ENCODE assay signal across 22 mouse cellular contexts in genomic region chr11:105246369-105246768, GRCm38 (mm10). TPM values are rescaled to one million over a fixed set of nuclear protein-coding genes. Genes with fewer than 3 reads are reported as not detected.
DNase-seq lines count a peak whose midpoint lies in the region; ATAC-seq and TF ChIP-seq lines count a peak whose summit lies in the region.
"Had no signal": no experiment of that assay in that cellular context is flagged by ENCODE, and none has a peak within 500 bp of the region (broad histone marks: within the 10 kb centered on the region; RNA-seq: fewer than 3 reads in every experiment).

No protein-coding gene starts in this region.

- H3K27me3 ChIP-seq in lung, embryonic 14.5 days (ENCODE audit: insufficient read depth, low read length), result no peaks in the 10 kb centered on the region
- H3K27me3 ChIP-seq: embryonic facial prominence, embryonic 13.5 days; forebrain, embryonic 12.5 days; hindbrain, embryonic 13.5 days had no signal

- no peak for DNase-seq in gastrocnemius, adult 2 months
- DNase-seq in gastrocnemius, postnatal 36 days, result no peak
- DNase-seq in lung, embryonic 14.5 days, result peak; percentile 83
- no peak for DNase-seq in lung, postnatal 4 days
- peak; percentile 20 for DNase-seq in lung, postnatal 36 days
- no peak for DNase-seq in lung, adult 18-20 months
- peak; percentile 75 for DNase-seq in brain, adult 2 months (ENCODE audit: low read depth, low spot score)
- DNase-seq: adrenal gland, adult 8-10 months; adrenal gland, postnatal 36 days; cerebellum, adult 11 months; cerebellum, adult 9-11 months; cerebellum, postnatal 36 days; heart, adult 18-20 months; heart, postnatal 14 days had no signal

- H3K9ac ChIP-seq in lung, embryonic 14.5 days, result no peak overlapping the region
- H3K9ac ChIP-seq: embryonic facial prominence, embryonic 13.5 days; forebrain, embryonic 12.5 days; hindbrain, embryonic 13.5 days had no signal

- intact Hi-C loops in gastrocnemius, adult 2 months (cut with DNase I), result no loop called here
- intact Hi-C loops in gastrocnemius, postnatal 36 days (cut with DNase I), result no loop called here

- ATAC-seq in lung, embryonic 14.5 days (ENCODE audit: insufficient read depth), result peak; percentile 79
- ATAC-seq in megakaryocyte-erythroid progenitor cell, adult 5-6 weeks (replicated peaks; ENCODE audit: low FRiP score, low TSS enrichment, poor library complexity, severe bottlenecking), result no peak
- ATAC-seq: forebrain, embryonic 16.5 days; hindbrain, postnatal 0 days had no signal

- no peak overlapping the region for H3K4me2 ChIP-seq in lung, embryonic 14.5 days
- H3K4me2 ChIP-seq: embryonic facial prominence, embryonic 13.5 days; forebrain, embryonic 12.5 days; hindbrain, embryonic 13.5 days had no signal

- peaks cover 80% of the 10 kb centered on the region for H3K36me3 ChIP-seq in lung, embryonic 14.5 days (ENCODE audit: insufficient read depth)

- H3K4me3 ChIP-seq in gastrocnemius, adult 2 months, result no peak overlapping the region
- no peak overlapping the region for H3K4me3 ChIP-seq in lung, embryonic 14.5 days (ENCODE audit: low read depth, low read length)
- H3K4me3 ChIP-seq: embryonic facial prominence, embryonic 13.5 days; forebrain, embryonic 12.5 days; heart, embryonic 10.5 days; hindbrain, embryonic 13.5 days had no signal

- peak overlapping the region; percentile 24; the same call in 1 of the 2 replicates for H3K27ac ChIP-seq in gastrocnemius, adult 2 months
- no peak overlapping the region for H3K27ac ChIP-seq in lung, embryonic 14.5 days (ENCODE audit: low read depth)
- H3K27ac ChIP-seq: embryonic facial prominence, embryonic 13.5 days; forebrain, embryonic 12.5 days; heart, embryonic 10.5 days; hindbrain, embryonic 13.5 days; hindbrain, postnatal 0 days had no signal

- H3K9me3 ChIP-seq in lung, embryonic 14.5 days (ENCODE audit: low read depth, low read length), result no peaks in the 10 kb centered on the region
- H3K9me3 ChIP-seq: embryonic facial prominence, embryonic 13.5 days; forebrain, embryonic 12.5 days; heart, embryonic 10.5 days; hindbrain, embryonic 13.5 days had no signal

- WGBS in lung, embryonic 14.5 days, result 41% methylated on average over 1 of the region's 1 CpGs

- TF ChIP-seq CTCF in gastrocnemius, adult 2 months (IDR thresholded peaks at IDR 0.05), result no peak
- TF ChIP-seq CTCF in lung, embryonic 14.5 days (IDR thresholded peaks at IDR 0.05; ENCODE audit: low read depth), result no peak

- H3K4me1 ChIP-seq in lung, embryonic 14.5 days (ENCODE audit: insufficient read depth), result 0 out of 2 replicates have a peak, but pooled peaks cover 3% of the 10 kb centered on the region
- H3K4me1 ChIP-seq: embryonic facial prominence, embryonic 13.5 days; forebrain, embryonic 12.5 days; heart, embryonic 10.5 days; hindbrain, embryonic 13.5 days had no signal

RNA-seq across cellular contexts. Expression of gene Mrc2, which starts 46.1 kb away (rescaled TPM):
- total RNA-seq in gastrocnemius, adult 2 months (2021), result 10 to 100 TPM in 1 of 2 experiments, 1 to 10 TPM in 1; 5.9 to 17.6 TPM
- 10 to 100 TPM; 12.9 to 16.0 TPM for total RNA-seq in gastrocnemius, postnatal 36 days (2021)
- polyA plus RNA-seq in lung, embryonic 14.5 days (2014; fragmentation: Nextera tagmentation; extraction: Ambion mirVana), result 16.6 and 20.0 TPM in 2 replicates
- not detected in 2 replicates for total RNA-seq in megakaryocyte-erythroid progenitor cell, adult 5-6 weeks (2014; fragmentation: Nextera tagmentation)
- not detected in 2 replicates for total RNA-seq in megakaryocyte-erythroid progenitor cell, adult 5-6 weeks (2017)
- total RNA-seq: hematopoietic stem cell, adult 5-6 weeks had no signal

Comparison
In these comparisons a context has a peak if more than half of its experiments do, and no peak if none do; other contexts are left out.
1. DNase-seq: peak in lung, embryonic 14.5 days (single experiment), lung, postnatal 36 days (single experiment) and brain, adult 2 months (single experiment); none in gastrocnemius, adult 2 months (single experiment), gastrocnemius, postnatal 36 days (0 of 2), lung, postnatal 4 days (0 of 2) and lung, adult 18-20 months (0 of 2).
2. RNA of gene Mrc2, which starts 46.1 kb away (total RNA-seq): 5.9 to 17.6 TPM in gastrocnemius, adult 2 months and 12.9 to 16.0 TPM in gastrocnemius, postnatal 36 days; not detected in megakaryocyte-erythroid progenitor cell, adult 5-6 weeks; every median in the first group is over 4 times any median in the second.